Mouse (Mus musculus) induced T-regulatory cell, adult 2 months (primary cell): Measurements from ENCODE around the gene Hist1h2bk.
A peak's percentile ranks its signal among the peaks of the same experiment; 100 is the strongest.
"Not testable (repeated sequence)": the region's sequence is repeated elsewhere in the genome, so short reads cannot be mapped to it uniquely, and the experiment has no call there.

Experiments
- DNase-seq: peaks from one replicate; pipeline ENCODE4 v3.0.0-alpha.2; 2012; ENCODE audit warnings: low read depth

Gene Hist1h2bk

GRCm38 (mm10) chr13:22040464-22041141 is 4.9 kb downstream of the Hist1h2bk start:
- DNase-seq = peak; percentile 74

- peak; percentile 95 for DNase-seq
Observed at GRCm38 (mm10) chr13:22041142-22041536, 5.5 kb downstream of the Hist1h2bk start, which contains the start of gene Hist1h4i. TSS of gene Hist1h4i (minus strand) at chr13:22041362.

- DNase-seq = peak; percentile 72
Observed at GRCm38 (mm10) chr13:22041651-22042567, 6.2 kb downstream of the Hist1h2bk start.

GRCm38 (mm10) chr13:22042568-22043502 is 7.2 kb downstream of the Hist1h2bk start, which contains the start of the genes Hist1h2ag and Hist1h2bj:
TSS of gene Hist1h2ag (minus strand) at chr13:22042944.
TSS of gene Hist1h2bj (plus strand) at chr13:22043214.
- DNase-seq = peak; percentile 99

GRCm38 (mm10) chr13:22043503-22044431 is 8.1 kb downstream of the Hist1h2bk start:
- peak; percentile 89 for DNase-seq

GRCm38 (mm10) chr13:22044432-22045155 is 8.9 kb downstream of the Hist1h2bk start:
- DNase-seq = no peak

- DNase-seq = peak; percentile 4
Observed at GRCm38 (mm10) chr13:22045311-22045710, 9.6 kb downstream of the Hist1h2bk start.

- DNase-seq = peak; percentile 21
Observed at GRCm38 (mm10) chr13:22049041-22049440, 13.4 kb downstream of the Hist1h2bk start.

GRCm38 (mm10) chr13:22049737-22050440 is 14.2 kb downstream of the Hist1h2bk start:
- DNase-seq = peak; percentile 86

- DNase-seq = peak; percentile 93
Observed at GRCm38 (mm10) chr13:22050591-22051522, 15.2 kb downstream of the Hist1h2bk start.

- DNase-seq = no peak
Observed at GRCm38 (mm10) chr13:22051523-22051859, 15.8 kb downstream of the Hist1h2bk start.

- no peak for DNase-seq
Observed at GRCm38 (mm10) chr13:22053754-22054153, 18.1 kb downstream of the Hist1h2bk start.

GRCm38 (mm10) chr13:22061422-22061821 is 25.8 kb downstream of the Hist1h2bk start:
- no peak for DNase-seq

- DNase-seq = no peak
Observed at GRCm38 (mm10) chr13:22063468-22063867, 27.8 kb downstream of the Hist1h2bk start.

GRCm38 (mm10) chr13:22084140-22084539 is 48.5 kb downstream of the Hist1h2bk start, which contains the start of gene Vmn1r188:
TSS of gene Vmn1r188 (plus strand) at chr13:22084440.
- not testable (repeated sequence) for DNase-seq
